Mouse (Mus musculus): ENCODE measurements around the gene Dlk2. TPM values are rescaled to one million over a fixed set of nuclear protein-coding genes. Genes with fewer than 3 reads are reported as not detected.
A peak's percentile ranks its signal among the peaks of the same experiment; 100 is the strongest.

Dlk2 gene
- polyA plus RNA-seq, 1 experiment from 2014 or later = 0.35 TPM

DNA sequence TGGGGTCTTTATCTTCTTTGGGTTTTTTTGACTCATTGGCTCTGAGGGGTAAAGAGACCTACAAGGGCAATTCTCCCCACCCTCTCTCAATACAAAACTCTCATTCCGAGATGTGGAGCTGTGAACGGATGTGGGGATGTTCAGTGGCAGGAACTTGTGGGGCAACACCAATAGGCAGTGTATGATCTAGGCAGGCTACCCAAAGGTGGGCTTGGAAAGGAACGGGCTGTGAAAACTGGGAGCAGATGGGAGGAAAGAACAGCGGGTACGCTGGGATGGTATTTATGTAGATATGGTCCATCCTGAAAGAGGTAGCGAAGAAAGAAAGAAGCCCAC lies 225 bp upstream of the Dlk2 start:
- 12% methylated on average over 6 of the region's 6 CpGs for WGBS
- H3K9me3 ChIP-seq = no peaks in the 10 kb centered on the region
- ATAC-seq (ENCODE audit: extremely low read depth, insufficient number of reproducible peaks, low FRiP score, low TSS enrichment) = no peak

GRCm38 (mm10) chr17:46298220-46298913 lies 1.1 kb downstream of the Dlk2 start:
- Histone ChIP-seq H3K9me3 (no peaks in the 10 kb centered on the region), H3K27ac (replicated peaks) (no peak overlapping the region), H3K4me2 (peak overlapping the region; percentile 100), H3K9ac (peak overlapping the region; percentile 80), H3K36me3 (no peaks in the 10 kb centered on the region), H3K27me3 (replicated peaks) (peaks cover 85% of the 10 kb centered on the region), H3K4me3 (peak overlapping the region; percentile 67), H3K4me1 (peaks cover 19% of the 10 kb centered on the region)
- peak; percentile 68; the same call in 1 of the 2 replicates for ATAC-seq (ENCODE audit: extremely low read depth, insufficient number of reproducible peaks, low FRiP score, low TSS enrichment)
- WGBS = under 1% methylated on average over 48 of the region's 48 CpGs

More for the DNA sequence above, 225 bp upstream of the Dlk2 start:
- H3K4me1 ChIP-seq = peaks cover 19% of the 10 kb centered on the region
- peak overlapping the region; percentile 67 for H3K4me3 ChIP-seq
- no peaks in the 10 kb centered on the region for H3K36me3 ChIP-seq
- H3K9ac ChIP-seq = peak overlapping the region; percentile 80
- H3K27ac ChIP-seq (replicated peaks) = no peak overlapping the region
- peaks cover 87% of the 10 kb centered on the region for H3K27me3 ChIP-seq (replicated peaks)
- H3K4me2 ChIP-seq = peak overlapping the region; percentile 100

DNA sequence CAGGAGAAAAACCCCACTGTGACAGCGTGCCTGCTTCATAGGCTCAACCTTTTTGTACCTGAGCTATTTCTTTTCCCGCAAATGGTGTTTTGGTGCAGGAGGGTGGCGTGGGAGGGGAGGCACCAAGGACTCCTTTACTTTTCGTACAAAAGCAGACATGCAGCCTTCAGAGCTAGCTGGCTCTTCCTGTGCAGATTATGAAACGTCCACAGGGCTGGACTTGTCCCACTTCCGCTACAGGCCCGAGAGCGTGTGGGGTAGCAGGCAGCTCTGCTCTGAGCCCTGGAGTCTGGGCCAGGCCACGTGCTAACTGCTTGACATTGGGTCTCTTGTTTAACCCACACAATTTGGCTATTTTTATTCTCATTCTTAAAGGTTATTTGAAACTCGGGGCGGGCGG lies 4.7 kb downstream of the Dlk2 start:
- Histone ChIP-seq H3K36me3 (peaks cover 20% of the 10 kb centered on the region), H3K9me3 (no peaks in the 10 kb centered on the region), H3K4me1 (peaks cover 23% of the 10 kb centered on the region), H3K4me3 (no peak overlapping the region), H3K9ac (no peak overlapping the region), H3K27me3 (replicated peaks) (peaks cover 64% of the 10 kb centered on the region), H3K27ac (replicated peaks) (no peak overlapping the region), H3K4me2 (no peak overlapping the region)
- no peak for ATAC-seq (ENCODE audit: extremely low read depth, insufficient number of reproducible peaks, low FRiP score, low TSS enrichment)
- 65% methylated on average over 12 of the region's 12 CpGs for WGBS

DNA sequence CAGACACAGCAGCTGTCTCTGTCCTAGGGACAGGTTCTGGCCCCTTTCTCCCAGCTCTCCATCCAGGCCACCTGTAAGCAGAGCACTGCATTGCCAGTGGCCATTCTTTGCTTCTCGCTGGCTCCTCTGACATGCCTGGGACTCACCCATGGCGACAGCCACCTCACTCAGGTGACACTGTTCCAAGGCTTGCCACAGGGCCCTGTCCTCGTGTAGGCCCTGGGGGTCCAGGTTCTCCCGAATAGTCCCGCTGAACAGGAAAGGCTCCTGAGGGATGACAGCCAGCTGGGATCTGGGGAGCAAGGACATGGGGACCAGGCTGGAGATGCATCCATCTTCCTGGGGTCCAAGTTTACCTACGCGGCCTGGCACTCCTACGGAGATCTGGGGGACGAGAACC lies 7.0 kb downstream of the Dlk2 start:
- Histone ChIP-seq H3K9me3 (no peaks in the 10 kb centered on the region), H3K4me1 (0 out of 2 replicates have a peak, but pooled peaks cover 4% of the 10 kb centered on the region), H3K9ac (no peak overlapping the region), H3K4me2 (no peak overlapping the region), H3K27ac (replicated peaks) (no peak overlapping the region), H3K36me3 (peaks cover 20% of the 10 kb centered on the region), H3K27me3 (replicated peaks) (peaks cover 41% of the 10 kb centered on the region), H3K4me3 (no peak overlapping the region)
- WGBS = 88% methylated on average over 9 of the region's 9 CpGs
- no peak for ATAC-seq (ENCODE audit: extremely low read depth, insufficient number of reproducible peaks, low FRiP score, low TSS enrichment)

DNA sequence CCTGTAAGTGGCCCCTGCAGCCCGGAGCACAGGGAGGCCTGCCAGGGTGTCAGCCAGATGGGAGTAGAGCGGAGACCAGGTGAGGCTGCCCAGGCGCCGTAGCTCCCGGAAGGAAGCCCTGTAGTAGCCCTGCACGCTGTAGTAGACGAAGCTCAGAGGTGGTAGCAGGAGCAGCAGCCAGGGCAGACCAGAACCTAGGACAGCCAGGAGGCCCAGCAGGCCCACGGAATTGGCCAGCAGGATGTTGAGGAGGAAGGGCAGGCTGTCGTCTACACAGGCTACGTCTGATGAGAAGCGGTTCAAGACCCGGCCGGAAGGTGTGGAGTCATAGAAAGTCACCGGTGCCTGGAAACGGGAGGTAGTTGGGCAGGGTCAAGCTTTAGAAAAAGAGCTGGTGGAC lies 9.7 kb downstream of the Dlk2 start:
- Histone ChIP-seq H3K27me3 (replicated peaks) (peaks cover 20% of the 10 kb centered on the region), H3K36me3 (peaks cover 20% of the 10 kb centered on the region), H3K9ac (no peak overlapping the region), H3K4me2 (no peak overlapping the region), H3K9me3 (no peaks in the 10 kb centered on the region), H3K27ac (replicated peaks) (no peak overlapping the region), H3K4me1 (peaks cover 16% of the 10 kb centered on the region), H3K4me3 (no peak overlapping the region)
- 86% methylated on average over 15 of the region's 15 CpGs for WGBS
- ATAC-seq (ENCODE audit: extremely low read depth, insufficient number of reproducible peaks, low FRiP score, low TSS enrichment) = no peak

- Histone ChIP-seq H3K4me3 (no peak overlapping the region), H3K4me2 (peak overlapping the region; percentile 16; the same call in 1 of the 2 replicates), H3K27me3 (replicated peaks) (no peaks in the 10 kb centered on the region), H3K9me3 (no peaks in the 10 kb centered on the region), H3K9ac (0 out of 2 replicates have a peak overlapping the region, but pooled peaks have one; percentile 24), H3K4me1 (peaks cover 16% of the 10 kb centered on the region), H3K27ac (replicated peaks) (peak overlapping the region; percentile 50), H3K36me3 (peaks cover 22% of the 10 kb centered on the region)
- 38% methylated on average over 12 of the region's 12 CpGs for WGBS
- no peak for ATAC-seq (ENCODE audit: extremely low read depth, insufficient number of reproducible peaks, low FRiP score, low TSS enrichment)
Measured at GRCm38 (mm10) chr17:46309835-46310234, 12.6 kb downstream of the Dlk2 start.

DNA sequence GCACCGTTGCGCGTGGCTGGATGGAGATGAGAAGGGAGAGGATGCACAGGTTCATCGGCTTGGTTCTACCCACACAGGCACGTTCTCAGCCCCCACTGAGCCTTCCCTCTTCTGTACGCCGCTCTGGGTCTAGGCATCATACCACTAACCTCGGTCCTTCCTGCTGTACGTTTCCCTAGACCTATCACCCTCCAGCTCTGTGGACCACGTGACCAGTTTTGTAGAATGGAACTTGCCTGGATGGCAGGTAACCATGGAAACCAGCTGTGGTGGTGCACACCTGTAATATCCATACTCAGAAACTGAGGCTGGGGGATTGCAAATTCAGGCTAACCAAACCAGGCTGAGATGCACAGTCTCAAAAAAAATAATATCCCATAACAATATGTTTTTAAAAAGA lies 13.3 kb downstream of the Dlk2 start:
- 75% methylated on average over 10 of the region's 10 CpGs for WGBS
- H3K9ac ChIP-seq = no peak overlapping the region
- peaks cover 19% of the 10 kb centered on the region for H3K36me3 ChIP-seq
- H3K4me1 ChIP-seq = peaks cover 12% of the 10 kb centered on the region
- ATAC-seq (ENCODE audit: extremely low read depth, insufficient number of reproducible peaks, low FRiP score, low TSS enrichment) = no peak
- H3K4me2 ChIP-seq = no peak overlapping the region
- H3K4me3 ChIP-seq = no peak overlapping the region
- no peaks in the 10 kb centered on the region for H3K9me3 ChIP-seq
- peak overlapping the region; percentile 50; the same call in 1 of the 2 replicates for H3K27ac ChIP-seq (replicated peaks)
- H3K27me3 ChIP-seq (replicated peaks) = no peaks in the 10 kb centered on the region

DNA sequence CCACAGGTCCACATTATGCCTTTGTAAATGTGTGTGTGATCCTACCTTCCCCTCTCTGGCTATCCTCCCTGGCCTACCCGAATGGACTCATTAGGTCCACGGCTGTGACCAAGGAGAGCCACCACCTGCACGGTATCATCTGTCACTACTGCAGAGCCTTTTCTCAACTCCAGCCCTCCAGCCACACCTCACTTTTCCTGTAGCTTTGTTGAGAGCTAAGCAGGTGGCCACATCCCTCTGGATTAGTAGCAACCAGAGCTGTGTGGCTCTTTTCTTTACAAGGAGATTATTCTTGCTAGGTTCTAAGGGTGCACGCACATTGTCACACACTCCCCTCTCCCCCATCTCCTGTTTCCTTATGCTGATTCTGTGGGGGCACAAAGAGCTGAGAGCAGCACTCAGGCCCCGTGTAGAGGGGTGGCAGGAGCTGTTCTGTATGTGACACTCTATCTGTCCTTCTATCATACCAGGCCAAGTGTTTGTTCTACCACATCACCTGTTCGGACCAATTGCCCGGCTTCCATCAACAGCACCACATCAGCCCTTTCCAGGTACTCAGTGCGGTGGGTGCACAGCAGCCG lies 16.0 kb downstream of the Dlk2 start:
- H3K27ac ChIP-seq (replicated peaks) = no peak overlapping the region
- no peaks in the 10 kb centered on the region for H3K9me3 ChIP-seq
- ATAC-seq (ENCODE audit: extremely low read depth, insufficient number of reproducible peaks, low FRiP score, low TSS enrichment) = no peak
- H3K4me2 ChIP-seq = no peak overlapping the region
- no peaks in the 10 kb centered on the region for H3K27me3 ChIP-seq (replicated peaks)
- H3K4me3 ChIP-seq = no peak overlapping the region
- WGBS = 75% methylated on average over 9 of the region's 9 CpGs
- peaks cover 12% of the 10 kb centered on the region for H3K4me1 ChIP-seq
- peaks cover 13% of the 10 kb centered on the region for H3K36me3 ChIP-seq
- no peak overlapping the region for H3K9ac ChIP-seq

- 79% methylated on average over 10 of the region's 10 CpGs for WGBS
- no peak for ATAC-seq (ENCODE audit: extremely low read depth, insufficient number of reproducible peaks, low FRiP score, low TSS enrichment)
Measured at GRCm38 (mm10) chr17:46315813-46316212, 18.6 kb downstream of the Dlk2 start.

DNA sequence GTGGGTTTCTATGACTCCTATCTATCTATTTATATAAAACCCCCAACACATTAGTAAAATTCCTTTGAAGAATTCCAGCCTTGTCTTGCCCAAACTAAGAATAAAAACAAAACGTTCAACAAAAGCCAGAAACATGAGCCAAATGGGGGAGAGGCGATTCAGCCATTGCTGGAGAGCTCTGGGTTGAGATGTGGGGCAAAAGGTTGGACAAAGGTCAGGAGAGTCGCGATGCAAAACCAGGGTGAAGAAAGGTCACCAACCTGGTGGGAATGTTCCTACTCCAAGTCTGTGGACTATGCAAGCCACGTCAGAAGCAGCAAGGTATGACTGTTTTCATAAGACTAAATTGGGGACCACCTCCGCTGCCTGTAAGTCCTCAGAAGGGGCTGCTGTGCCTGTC lies 23.3 kb downstream of the Dlk2 start:
- no peak overlapping the region for H3K4me2 ChIP-seq
- H3K9ac ChIP-seq = no peak overlapping the region
- H3K27me3 ChIP-seq (replicated peaks) = no peaks in the 10 kb centered on the region
- H3K36me3 ChIP-seq = peaks cover 32% of the 10 kb centered on the region
- no peaks in the 10 kb centered on the region for H3K9me3 ChIP-seq
- no peak overlapping the region for H3K4me3 ChIP-seq
- no peak for ATAC-seq (ENCODE audit: extremely low read depth, insufficient number of reproducible peaks, low FRiP score, low TSS enrichment)
- no peaks in the 10 kb centered on the region for H3K4me1 ChIP-seq
- WGBS = 76% methylated on average over 6 of the region's 6 CpGs
- no peak overlapping the region for H3K27ac ChIP-seq (replicated peaks)

More at GRCm38 (mm10) chr17:46315813-46316212, 18.6 kb downstream of the Dlk2 start:
- Histone ChIP-seq H3K36me3 (peaks cover 16% of the 10 kb centered on the region), H3K9ac (no peak overlapping the region), H3K4me3 (no peak overlapping the region), H3K27me3 (replicated peaks) (no peaks in the 10 kb centered on the region), H3K4me1 (no peaks in the 10 kb centered on the region), H3K27ac (replicated peaks) (no peak overlapping the region), H3K4me2 (no peak overlapping the region), H3K9me3 (no peaks in the 10 kb centered on the region)

- ATAC-seq (ENCODE audit: extremely low read depth, insufficient number of reproducible peaks, low FRiP score, low TSS enrichment) = no peak
- H3K9ac ChIP-seq = no peak overlapping the region
- H3K27ac ChIP-seq (replicated peaks) = no peak overlapping the region
- H3K36me3 ChIP-seq = peaks cover 32% of the 10 kb centered on the region
- H3K9me3 ChIP-seq = no peaks in the 10 kb centered on the region
- H3K4me2 ChIP-seq = no peak overlapping the region
- 74% methylated on average over 14 of the region's 14 CpGs for WGBS
- no peaks in the 10 kb centered on the region for H3K27me3 ChIP-seq (replicated peaks)
- no peak overlapping the region for H3K4me3 ChIP-seq
- peaks cover 5% of the 10 kb centered on the region for H3K4me1 ChIP-seq
Measured at GRCm38 (mm10) chr17:46322046-46322823, 25.0 kb downstream of the Dlk2 start.

All from heart, embryonic 13.5 days (tissue).